ENCODE assay signal across 25 mouse cellular contexts in the genomic region with DNA sequence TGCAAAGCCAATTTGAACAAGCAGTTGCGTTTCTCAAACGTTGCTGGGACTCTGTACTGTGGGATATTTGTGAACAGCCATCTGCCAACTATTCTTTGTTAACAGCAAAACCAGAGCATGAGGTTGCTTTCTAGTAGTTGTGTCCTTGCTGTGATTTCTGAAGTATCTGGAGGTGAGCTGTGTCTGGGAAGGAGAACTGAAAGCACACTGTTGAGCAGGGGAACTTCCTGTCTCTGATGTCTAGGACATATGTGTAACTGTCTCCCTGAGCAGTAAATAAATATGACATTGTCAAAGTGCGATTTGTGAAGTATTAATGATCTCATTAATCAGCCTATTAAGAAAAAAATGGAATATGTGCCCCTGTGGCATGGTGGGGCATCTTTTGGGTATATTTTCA.
"Had no signal": no experiment of that assay in that cellular context is flagged by ENCODE, and none has a peak within 500 bp of the region (broad histone marks: within the 10 kb centered on the region; RNA-seq: fewer than 3 reads in every experiment).

No protein-coding gene starts in this region.

- H3K4me1 ChIP-seq: embryonic facial prominence, embryonic 10.5 days; embryonic facial prominence, embryonic 12.5 days; embryonic facial prominence, embryonic 13.5 days; embryonic facial prominence, embryonic 15.5 days; forebrain, embryonic 10.5 days; heart, embryonic 10.5 days had no signal

- H3K4me3 ChIP-seq: embryonic facial prominence, embryonic 10.5 days; embryonic facial prominence, embryonic 12.5 days; embryonic facial prominence, embryonic 13.5 days; embryonic facial prominence, embryonic 15.5 days; erythroblast, embryonic 14.5 days; forebrain, embryonic 10.5 days; forebrain, embryonic 12.5 days; forebrain, embryonic 15.5 days; gastrocnemius, adult 2 months; heart, adult 2 months; heart, embryonic 10.5 days had no signal

- DNase-seq: cerebellum, adult 8-10 months; cerebellum, adult 9-10 months; cerebellum, adult 9-11 months; cerebellum, postnatal 10 days; cerebellum, postnatal 14 days; cerebellum, postnatal 25 days; cerebellum, postnatal 36 days; embryo, embryonic 11 days; gastrocnemius, adult 2 months; gastrocnemius, postnatal 10 days; gastrocnemius, postnatal 14 days; gastrocnemius, postnatal 25 days; gastrocnemius, postnatal 36 days; heart, adult 11 months; heart, adult 18-20 months; heart, adult 2 months had no signal

- H3K4me2 ChIP-seq: embryonic facial prominence, embryonic 12.5 days; embryonic facial prominence, embryonic 13.5 days; embryonic facial prominence, embryonic 15.5 days; forebrain, embryonic 12.5 days; forebrain, embryonic 15.5 days had no signal

- H3K27me3 ChIP-seq: embryonic facial prominence, embryonic 12.5 days; forebrain, embryonic 12.5 days had no signal

- H3K9me3 ChIP-seq: embryonic facial prominence, embryonic 10.5 days; embryonic facial prominence, embryonic 12.5 days; embryonic facial prominence, embryonic 13.5 days; embryonic facial prominence, embryonic 15.5 days; forebrain, embryonic 10.5 days; forebrain, embryonic 12.5 days; forebrain, embryonic 15.5 days; heart, embryonic 10.5 days had no signal

- H3K27ac ChIP-seq: embryonic facial prominence, embryonic 10.5 days; embryonic facial prominence, embryonic 12.5 days; embryonic facial prominence, embryonic 13.5 days; embryonic facial prominence, embryonic 15.5 days; forebrain, embryonic 10.5 days; forebrain, embryonic 12.5 days; forebrain, embryonic 15.5 days; gastrocnemius, adult 2 months; heart, adult 2 months; heart, embryonic 10.5 days had no signal

- H3K9ac ChIP-seq: embryonic facial prominence, embryonic 12.5 days; embryonic facial prominence, embryonic 13.5 days; embryonic facial prominence, embryonic 15.5 days; forebrain, embryonic 12.5 days; forebrain, embryonic 15.5 days had no signal

- H3K36me3 ChIP-seq: embryonic facial prominence, embryonic 10.5 days; embryonic facial prominence, embryonic 12.5 days; embryonic facial prominence, embryonic 13.5 days; embryonic facial prominence, embryonic 15.5 days; forebrain, embryonic 10.5 days; forebrain, embryonic 12.5 days; forebrain, embryonic 15.5 days; heart, embryonic 10.5 days had no signal
